Mouse (Mus musculus): Measurements from ENCODE around the gene Ttc17. TPM values are rescaled to one million over a fixed set of nuclear protein-coding genes. Genes with fewer than 3 reads are reported as not detected.
A peak's percentile ranks its signal among the peaks of the same experiment; 100 is the strongest.

Ttc17 gene
- polyA plus RNA-seq, 1 experiment from 2014 or later, result 13.3 TPM

GRCm38 (mm10) chr2:94363821-94364220 lies 42.7 kb downstream of the Ttc17 start:
- H3K27me3 ChIP-seq (replicated peaks), result no peaks in the 10 kb centered on the region
- WGBS, result 95% methylated on average over 6 of the region's 6 CpGs
- no peak overlapping the region for H3K4me2 ChIP-seq (replicated peaks)
- H3K9me3 ChIP-seq, result no peaks in the 10 kb centered on the region
- ATAC-seq, result no peak
- no peak overlapping the region for H3K9ac ChIP-seq
- H3K36me3 ChIP-seq, result peaks cover 27% of the 10 kb centered on the region
- H3K4me3 ChIP-seq (replicated peaks), result no peak overlapping the region
- H3K27ac ChIP-seq, result no peak overlapping the region
- no peaks in the 10 kb centered on the region for H3K4me1 ChIP-seq (replicated peaks)

GRCm38 (mm10) chr2:94360398-94360973 lies 46.0 kb downstream of the Ttc17 start:
- Histone ChIP-seq H3K4me1 (replicated peaks) (no peaks in the 10 kb centered on the region), H3K4me3 (replicated peaks) (no peak overlapping the region), H3K9me3 (no peaks in the 10 kb centered on the region), H3K27ac (no peak overlapping the region), H3K27me3 (replicated peaks) (no peaks in the 10 kb centered on the region), H3K9ac (no peak overlapping the region), H3K36me3 (peaks cover 33% of the 10 kb centered on the region), H3K4me2 (replicated peaks) (no peak overlapping the region)
- peak; percentile 90 for ATAC-seq
- WGBS, result 48% methylated on average over 4 of the region's 4 CpGs

GRCm38 (mm10) chr2:94348165-94348591 lies 58.3 kb downstream of the Ttc17 start:
- H3K9ac ChIP-seq, result no peak overlapping the region
- H3K4me2 ChIP-seq (replicated peaks), result no peak overlapping the region
- H3K9me3 ChIP-seq, result no peaks in the 10 kb centered on the region
- no peaks in the 10 kb centered on the region for H3K4me1 ChIP-seq (replicated peaks)
- H3K27me3 ChIP-seq (replicated peaks), result no peaks in the 10 kb centered on the region
- no peak overlapping the region for H3K27ac ChIP-seq
- 55% methylated on average over 6 of the region's 6 CpGs for WGBS
- no peak for ATAC-seq
- H3K36me3 ChIP-seq, result 0 out of 2 replicates have a peak, but pooled peaks cover 3% of the 10 kb centered on the region
- H3K4me3 ChIP-seq (replicated peaks), result no peak overlapping the region

- Histone ChIP-seq H3K27ac (no peak overlapping the region), H3K4me2 (replicated peaks) (no peak overlapping the region), H3K4me1 (replicated peaks) (no peaks in the 10 kb centered on the region), H3K36me3 (peaks cover 11% of the 10 kb centered on the region; the same call in 1 of the 2 replicates), H3K27me3 (replicated peaks) (no peaks in the 10 kb centered on the region), H3K9ac (no peak overlapping the region), H3K9me3 (no peaks in the 10 kb centered on the region), H3K4me3 (replicated peaks) (no peak overlapping the region)
- 84% methylated on average over 5 of the region's 5 CpGs for WGBS
- no peak for ATAC-seq
Observed at GRCm38 (mm10) chr2:94346746-94347145, 59.7 kb downstream of the Ttc17 start.

GRCm38 (mm10) chr2:94344624-94345023 lies 61.9 kb downstream of the Ttc17 start:
- 96% methylated on average over 4 of the region's 4 CpGs for WGBS
- no peak for ATAC-seq

GRCm38 (mm10) chr2:94343290-94344285 lies 62.9 kb downstream of the Ttc17 start:
- Histone ChIP-seq H3K36me3 (peaks cover 11% of the 10 kb centered on the region; the same call in 1 of the 2 replicates), H3K27ac (no peak overlapping the region), H3K4me1 (replicated peaks) (no peaks in the 10 kb centered on the region), H3K4me2 (replicated peaks) (no peak overlapping the region), H3K4me3 (replicated peaks) (no peak overlapping the region), H3K9ac (no peak overlapping the region), H3K27me3 (replicated peaks) (no peaks in the 10 kb centered on the region), H3K9me3 (no peaks in the 10 kb centered on the region)
- 91% methylated on average over 12 of the region's 12 CpGs for WGBS
- ATAC-seq, result no peak

More at GRCm38 (mm10) chr2:94344624-94345023, 61.9 kb downstream of the Ttc17 start:
- Histone ChIP-seq H3K27me3 (replicated peaks) (no peaks in the 10 kb centered on the region), H3K9me3 (no peaks in the 10 kb centered on the region), H3K27ac (no peak overlapping the region), H3K4me3 (replicated peaks) (no peak overlapping the region), H3K36me3 (peaks cover 11% of the 10 kb centered on the region; the same call in 1 of the 2 replicates), H3K4me1 (replicated peaks) (no peaks in the 10 kb centered on the region), H3K4me2 (replicated peaks) (no peak overlapping the region), H3K9ac (no peak overlapping the region)

- Histone ChIP-seq H3K27ac (no peak overlapping the region), H3K36me3 (peaks cover 11% of the 10 kb centered on the region; the same call in 1 of the 2 replicates), H3K27me3 (replicated peaks) (no peaks in the 10 kb centered on the region), H3K9ac (no peak overlapping the region), H3K9me3 (no peaks in the 10 kb centered on the region), H3K4me3 (replicated peaks) (no peak overlapping the region), H3K4me2 (replicated peaks) (no peak overlapping the region), H3K4me1 (replicated peaks) (no peaks in the 10 kb centered on the region)
- ATAC-seq, result no peak
- WGBS, result 70% methylated on average over 1 of the region's 1 CpGs
Observed at GRCm38 (mm10) chr2:94340769-94341168, 65.7 kb downstream of the Ttc17 start.

- WGBS, result 93% methylated on average over 5 of the region's 5 CpGs
- Histone ChIP-seq H3K9me3 (no peaks in the 10 kb centered on the region), H3K4me3 (replicated peaks) (no peak overlapping the region), H3K4me2 (replicated peaks) (no peak overlapping the region), H3K27me3 (replicated peaks) (no peaks in the 10 kb centered on the region), H3K36me3 (peaks cover 8% of the 10 kb centered on the region; the same call in 1 of the 2 replicates), H3K27ac (no peak overlapping the region), H3K9ac (no peak overlapping the region), H3K4me1 (replicated peaks) (no peaks in the 10 kb centered on the region)
- no peak for ATAC-seq
Observed at GRCm38 (mm10) chr2:94339495-94339894, 67.0 kb downstream of the Ttc17 start.

GRCm38 (mm10) chr2:94336336-94336735 lies 70.2 kb downstream of the Ttc17 start:
- no peaks in the 10 kb centered on the region for H3K4me1 ChIP-seq (replicated peaks)
- ATAC-seq, result no peak
- 94% methylated on average over 9 of the region's 9 CpGs for WGBS
- no peak overlapping the region for H3K4me3 ChIP-seq (replicated peaks)
- H3K9ac ChIP-seq, result no peak overlapping the region
- no peaks in the 10 kb centered on the region for H3K9me3 ChIP-seq
- no peaks in the 10 kb centered on the region for H3K27me3 ChIP-seq (replicated peaks)
- no peak overlapping the region for H3K4me2 ChIP-seq (replicated peaks)
- H3K36me3 ChIP-seq, result peaks cover 5% of the 10 kb centered on the region; the same call in 1 of the 2 replicates
- no peak overlapping the region for H3K27ac ChIP-seq

- H3K36me3 ChIP-seq, result peaks cover 11% of the 10 kb centered on the region; the same call in 1 of the 2 replicates
Observed at GRCm38 (mm10) chr2:94334742-94335046, 71.8 kb downstream of the Ttc17 start.

GRCm38 (mm10) chr2:94333841-94334741 lies 72.4 kb downstream of the Ttc17 start:
- no peak for ATAC-seq
- 92% methylated on average over 14 of the region's 14 CpGs for WGBS
- no peak overlapping the region for H3K4me2 ChIP-seq (replicated peaks)
- no peak overlapping the region for H3K4me3 ChIP-seq (replicated peaks)
- no peaks in the 10 kb centered on the region for H3K4me1 ChIP-seq (replicated peaks)
- H3K36me3 ChIP-seq, result peaks cover 11% of the 10 kb centered on the region; the same call in 1 of the 2 replicates
- no peak overlapping the region for H3K27ac ChIP-seq
- no peaks in the 10 kb centered on the region for H3K9me3 ChIP-seq
- H3K9ac ChIP-seq, result no peak overlapping the region
- no peaks in the 10 kb centered on the region for H3K27me3 ChIP-seq (replicated peaks)

More at GRCm38 (mm10) chr2:94334742-94335046, 71.8 kb downstream of the Ttc17 start:
- no peak for ATAC-seq
- no peak overlapping the region for H3K9ac ChIP-seq
- no peak overlapping the region for H3K27ac ChIP-seq
- no peaks in the 10 kb centered on the region for H3K4me1 ChIP-seq (replicated peaks)
- no peaks in the 10 kb centered on the region for H3K27me3 ChIP-seq (replicated peaks)
- no peak overlapping the region for H3K4me3 ChIP-seq (replicated peaks)
- 59% methylated on average over 2 of the region's 2 CpGs for WGBS
- H3K4me2 ChIP-seq (replicated peaks), result no peak overlapping the region
- H3K9me3 ChIP-seq, result no peaks in the 10 kb centered on the region

GRCm38 (mm10) chr2:94333086-94333485 lies 73.4 kb downstream of the Ttc17 start:
- H3K36me3 ChIP-seq, result peaks cover 13% of the 10 kb centered on the region; the same call in 1 of the 2 replicates
- 98% methylated on average over 2 of the region's 2 CpGs for WGBS

More at GRCm38 (mm10) chr2:94333086-94333485, 73.4 kb downstream of the Ttc17 start:
- no peak for ATAC-seq
- Histone ChIP-seq H3K27ac (no peak overlapping the region), H3K4me2 (replicated peaks) (no peak overlapping the region), H3K4me1 (replicated peaks) (no peaks in the 10 kb centered on the region), H3K4me3 (replicated peaks) (no peak overlapping the region), H3K27me3 (replicated peaks) (no peaks in the 10 kb centered on the region), H3K9ac (no peak overlapping the region), H3K9me3 (no peaks in the 10 kb centered on the region)
